Mouse (Mus musculus) limb, embryonic 14.5 days (tissue): ENCODE measurements at regions not wholly inside any gene's neighbourhood (a gene's known extent, or its start where the extent isn't known, plus 50 kb on each side); places are given as distances from the start of the nearest gene placed in this dataset.

ENCODE experiments used
- ATAC-seq: fragments of 200-750 bp; cut with Nextera tagmentation; 2 replicates; pipeline ENCODE4 v1.8.0; 2017; ENCODE audit warnings: low read depth, moderate number of reproducible peaks, moderate TSS enrichment; ENCODE audit not compliant: low FRiP score
- DNase-seq: peaks from one replicate; pipeline ENCODE4 v3.0.0-alpha.2; 2015; ENCODE audit warnings: low spot score
- H3K27ac ChIP-seq: fragments of 300-500 bp; sonication (generic); replicated peaks from 2 replicates; pipeline ENCODE4 v1.5.1; 2014; ENCODE audit warnings: low read depth, mild to moderate bottlenecking, low read length, moderate library complexity, mixed read lengths
- H3K27me3 ChIP-seq: fragments of 300-500 bp; sonication (generic); 2 replicates; pipeline ENCODE4 v1.6.1; 2014; ENCODE audit warnings: low read length, mixed read lengths; ENCODE audit not compliant: control insufficient read depth, insufficient read depth
- H3K36me3 ChIP-seq: fragments of 300-500 bp; sonication (generic); 2 replicates; pipeline ENCODE4 v1.6.1; 2014; ENCODE audit warnings: mild to moderate bottlenecking, low read length, moderate library complexity, mixed read lengths; ENCODE audit not compliant: control insufficient read depth, insufficient read depth
- H3K4me1 ChIP-seq: fragments of 300-500 bp; sonication (generic); 2 replicates; pipeline ENCODE4 v1.6.1; 2014; ENCODE audit warnings: antibody characterized with exemption, low read length, mixed read lengths; ENCODE audit not compliant: control insufficient read depth, insufficient read depth
- H3K4me2 ChIP-seq: fragments of 300-500 bp; sonication (generic); replicated peaks from 2 replicates; pipeline ENCODE4 v1.6.1; 2014; ENCODE audit warnings: low read depth, mild to moderate bottlenecking, low read length, moderate library complexity; ENCODE audit not compliant: severe bottlenecking
- H3K4me3 ChIP-seq: fragments of 300-500 bp; sonication (generic); replicated peaks from 2 replicates; pipeline ENCODE4 v1.5.1; 2014; ENCODE audit warnings: low read length
- H3K9ac ChIP-seq: fragments of 300-500 bp; sonication (generic); 2 replicates; pipeline ENCODE4 v1.6.1; 2014; ENCODE audit warnings: mild to moderate bottlenecking, low read depth, low read length, moderate library complexity; ENCODE audit not compliant: severe bottlenecking
- H3K9me3 ChIP-seq: fragments of 300-500 bp; sonication (generic); 2 replicates; pipeline ENCODE4 v1.6.1; 2016; ENCODE audit warnings: low read length; ENCODE audit not compliant: control insufficient read depth
- POLR2A ChIP-seq: fragments of 200-500 bp; IDR thresholded peaks from 2 replicates; pipeline ENCODE4 v1.8.0; 2012; ENCODE audit warnings: inconsistent platforms, mild to moderate bottlenecking, moderate library complexity, borderline replicate concordance; ENCODE audit not compliant: insufficient read depth, insufficient read length; ENCODE audit errors: extremely low read depth
- WGBS: fragments of 180-500 bp; shearing (Covaris S2); extraction: QIAGEN DNeasy Blood & Tissue Kit; methylation state at CpG from one replicate; pipeline ENCODE4 v1.1.7; 2014; 5-methylcytosine and 5-hydroxymethylcytosine counted together

DNA sequence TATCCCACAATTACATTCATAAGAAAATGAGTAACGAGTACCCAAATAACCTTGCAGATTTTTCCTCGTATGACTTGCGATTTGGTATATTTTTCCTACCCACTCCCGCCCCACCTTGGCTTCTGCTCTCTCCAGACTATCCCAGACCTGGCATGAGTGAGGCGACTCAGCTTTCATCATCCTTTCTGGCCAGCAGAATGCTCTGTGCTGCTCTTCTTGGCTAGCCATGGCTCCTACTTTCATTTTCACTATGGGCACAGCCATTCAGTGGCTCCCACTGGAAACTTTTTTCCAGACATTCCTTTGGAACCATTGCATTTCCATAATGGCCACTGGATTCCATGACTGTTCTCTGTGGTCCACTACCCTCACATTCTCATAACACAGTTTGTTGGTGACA is 449.1 kb upstream of the Gm11114 start:
- H3K4me3 ChIP-seq: no peak overlapping the region
- DNase-seq (no peak), ATAC-seq (no peak)
- H3K9me3 ChIP-seq: no peaks in the 10 kb centered on the region
- TF ChIP-seq POLR2A: no peak
- no peaks in the 10 kb centered on the region for H3K4me1 ChIP-seq
- H3K4me2 ChIP-seq: no peak overlapping the region
- no peak overlapping the region for H3K9ac ChIP-seq
- 84% methylated on average over 5 of the region's 5 CpGs for WGBS
- H3K27ac ChIP-seq: no peak overlapping the region
- no peaks in the 10 kb centered on the region for H3K27me3 ChIP-seq
- no peaks in the 10 kb centered on the region for H3K36me3 ChIP-seq

DNA sequence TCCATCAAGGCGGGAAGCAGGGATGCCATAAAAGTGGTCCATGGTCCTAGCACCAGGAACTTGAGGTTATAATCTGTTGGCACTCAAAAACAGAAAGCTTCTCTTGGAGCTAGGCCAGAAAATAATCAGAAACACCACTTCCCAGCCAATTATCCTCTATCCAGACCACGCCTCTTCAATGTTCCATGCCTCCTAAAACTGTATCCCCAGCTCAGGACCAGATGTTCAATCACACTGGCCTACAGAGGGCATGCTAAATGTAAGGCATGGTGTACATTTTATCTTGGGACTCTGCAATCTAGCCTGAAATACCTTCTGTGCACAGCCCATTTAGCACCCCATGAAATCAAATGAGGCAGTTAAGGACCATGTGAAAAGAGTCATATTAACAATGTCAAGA is 418.4 kb upstream of the Gm11114 start:
- DNase-seq: peak; percentile 4
- ATAC-seq: no peak
- no peak overlapping the region for H3K9ac ChIP-seq
- H3K27ac ChIP-seq: no peak overlapping the region
- no peaks in the 10 kb centered on the region for H3K9me3 ChIP-seq
- no peak overlapping the region for H3K4me2 ChIP-seq
- no peak for TF ChIP-seq POLR2A
- H3K27me3 ChIP-seq: no peaks in the 10 kb centered on the region
- no peaks in the 10 kb centered on the region for H3K4me1 ChIP-seq
- H3K4me3 ChIP-seq: no peak overlapping the region
- no peaks in the 10 kb centered on the region for H3K36me3 ChIP-seq
- 28% methylated on average over 2 of the region's 2 CpGs for WGBS

DNA sequence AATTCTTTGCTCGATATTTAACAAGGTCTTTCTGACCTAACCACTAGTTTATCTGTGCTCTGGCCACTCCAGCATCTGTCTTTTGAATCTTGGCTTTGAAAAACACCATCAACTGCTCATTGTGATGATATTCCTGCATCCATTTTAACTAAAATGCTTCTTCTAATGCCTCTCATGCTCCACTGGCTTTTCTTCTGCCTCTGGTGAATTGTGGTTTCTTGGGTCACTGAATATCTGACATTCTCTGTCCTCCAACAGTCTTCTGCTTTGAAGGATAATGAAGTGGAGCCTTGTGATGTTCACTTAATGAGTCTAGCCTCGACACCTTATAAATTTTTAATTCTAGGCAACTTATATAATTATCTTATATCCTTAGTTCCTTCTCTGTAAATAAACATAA is 416.5 kb upstream of the Gm11114 start:
- Histone ChIP-seq H3K4me2 (no peak overlapping the region), H3K9ac (no peak overlapping the region), H3K27ac (no peak overlapping the region), H3K9me3 (no peaks in the 10 kb centered on the region), H3K27me3 (no peaks in the 10 kb centered on the region), H3K36me3 (no peaks in the 10 kb centered on the region), H3K4me1 (no peaks in the 10 kb centered on the region), H3K4me3 (no peak overlapping the region)
- WGBS: 71% methylated on average over 2 of the region's 2 CpGs
- no peak for DNase-seq
- no peak for ATAC-seq
- TF ChIP-seq POLR2A: no peak

DNA sequence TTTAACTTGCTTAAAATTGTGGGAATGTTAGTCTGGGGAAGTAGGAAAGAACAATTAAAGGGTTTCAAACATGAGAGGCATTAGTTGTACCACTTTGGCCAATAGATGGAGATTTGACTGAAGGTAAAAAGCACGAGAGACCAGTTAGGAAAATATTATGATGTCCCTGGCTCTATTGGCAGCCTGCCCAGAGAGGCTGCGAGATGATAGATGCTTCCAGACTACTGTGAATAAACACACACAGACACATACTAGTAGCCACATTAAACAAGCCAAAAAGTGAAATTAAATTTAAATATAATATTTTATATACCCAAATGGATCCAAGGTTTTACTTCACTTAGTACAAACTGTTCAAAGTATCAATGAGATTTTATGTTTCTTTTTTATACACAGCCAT is 411.9 kb upstream of the Gm11114 start:
- no peaks in the 10 kb centered on the region for H3K27me3 ChIP-seq
- H3K36me3 ChIP-seq: no peaks in the 10 kb centered on the region
- 18% methylated on average over 2 of the region's 2 CpGs for WGBS
- TF ChIP-seq POLR2A: no peak
- H3K9me3 ChIP-seq: no peaks in the 10 kb centered on the region
- no peak overlapping the region for H3K27ac ChIP-seq
- no peak overlapping the region for H3K9ac ChIP-seq
- no peaks in the 10 kb centered on the region for H3K4me1 ChIP-seq
- no peak for DNase-seq
- H3K4me3 ChIP-seq: no peak overlapping the region
- no peak overlapping the region for H3K4me2 ChIP-seq
- ATAC-seq: no peak

DNA sequence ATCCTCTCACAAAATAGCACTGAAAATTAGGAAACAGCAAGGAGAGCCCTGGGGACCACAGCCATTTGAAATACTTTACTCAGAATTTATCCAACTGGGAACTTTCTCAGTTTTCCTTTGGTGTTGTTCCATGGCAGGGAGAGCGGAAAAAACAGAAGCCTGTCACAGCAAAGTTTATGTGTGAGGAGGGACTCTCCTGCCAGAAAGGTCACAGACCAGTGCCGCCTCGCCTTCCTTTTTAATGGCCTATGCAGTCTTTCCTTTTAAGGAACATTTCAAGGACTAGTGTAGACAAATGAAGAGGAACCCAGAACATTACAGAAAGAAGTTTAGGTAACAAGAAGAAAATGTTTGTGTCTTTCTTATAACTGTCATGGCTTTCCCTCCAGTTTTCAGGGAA is 406.3 kb upstream of the Gm11114 start:
- Histone ChIP-seq H3K9me3 (no peaks in the 10 kb centered on the region), H3K36me3 (no peaks in the 10 kb centered on the region), H3K27ac (no peak overlapping the region), H3K4me3 (no peak overlapping the region), H3K9ac (no peak overlapping the region), H3K27me3 (no peaks in the 10 kb centered on the region), H3K4me1 (peaks cover 4% of the 10 kb centered on the region; the same call in 1 of the 2 replicates), H3K4me2 (no peak overlapping the region)
- DNase-seq (no peak), ATAC-seq (no peak)
- WGBS: 46% methylated on average over 3 of the region's 3 CpGs
- no peak for TF ChIP-seq POLR2A

DNA sequence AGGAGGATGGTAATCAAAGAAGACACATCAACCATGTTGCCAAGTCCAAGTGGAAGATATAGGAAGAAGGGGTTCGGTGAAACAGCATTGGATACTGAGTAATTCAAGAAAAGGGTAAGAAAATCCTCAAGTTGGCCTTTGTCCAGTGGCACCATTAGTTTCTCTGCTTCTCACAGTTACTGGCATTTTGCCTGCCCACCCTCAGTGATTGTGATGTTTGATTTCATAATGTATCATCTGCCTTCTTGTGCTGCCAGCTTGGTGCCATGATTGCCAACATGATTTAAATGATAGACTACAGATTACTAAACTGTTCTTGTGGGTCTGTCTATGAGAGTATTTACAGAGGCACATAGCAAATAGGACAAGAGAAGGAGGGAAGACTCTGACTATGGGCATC is 399.3 kb upstream of the Gm11114 start:
- no peak for TF ChIP-seq POLR2A
- H3K4me1 ChIP-seq: peaks cover 6% of the 10 kb centered on the region; the same call in 1 of the 2 replicates
- no peak overlapping the region for H3K27ac ChIP-seq
- no peak overlapping the region for H3K4me2 ChIP-seq
- 83% methylated on average over 1 of the region's 1 CpGs for WGBS
- ATAC-seq (no peak), DNase-seq (no peak)
- no peak overlapping the region for H3K9ac ChIP-seq
- H3K36me3 ChIP-seq: no peaks in the 10 kb centered on the region
- no peaks in the 10 kb centered on the region for H3K27me3 ChIP-seq
- no peaks in the 10 kb centered on the region for H3K9me3 ChIP-seq
- no peak overlapping the region for H3K4me3 ChIP-seq
